Mouse (Mus musculus) neural tube, embryonic 11.5 days (tissue): ENCODE data around the gene Cracr2a. TPM values are rescaled to one million over a fixed set of nuclear protein-coding genes. Genes with fewer than 3 reads are reported as not detected.
A peak's percentile ranks its signal among the peaks of the same experiment; 100 is the strongest.

Source experiments
- ATAC-seq: fragments of 200-750 bp; cut with Nextera tagmentation; 2 replicates; pipeline ENCODE4 v1.8.0; 2017; ENCODE audit warnings: moderate number of reproducible peaks, mild to moderate bottlenecking, moderate TSS enrichment, moderate library complexity; ENCODE audit not compliant: insufficient read depth, low FRiP score, low TSS enrichment
- DNase-seq: peaks from one replicate; pipeline ENCODE4 v3.0.0-alpha.2; 2015; ENCODE audit warnings: low spot score
- H3K27ac ChIP-seq: fragments of 300-500 bp; sonication (generic); 2 replicates; pipeline ENCODE4 v1.5.1; 2014; ENCODE audit warnings: low read depth, mild to moderate bottlenecking, low read length
- H3K27me3 ChIP-seq: fragments of 300-500 bp; sonication (generic); 2 replicates; pipeline ENCODE4 v1.6.1; 2014; ENCODE audit warnings: mild to moderate bottlenecking, low read length, mixed read lengths; ENCODE audit not compliant: control insufficient read depth, insufficient read depth
- H3K36me3 ChIP-seq: fragments of 300-500 bp; sonication (generic); 2 replicates; pipeline ENCODE4 v1.6.1; 2014; ENCODE audit warnings: mild to moderate bottlenecking, low read length, moderate library complexity, mixed read lengths; ENCODE audit not compliant: control insufficient read depth, insufficient read depth
- H3K4me1 ChIP-seq: fragments of 300-500 bp; sonication (generic); 2 replicates; pipeline ENCODE4 v1.6.1; 2014; ENCODE audit warnings: low read length, mixed read lengths; ENCODE audit not compliant: control insufficient read depth, insufficient read depth
- H3K4me2 ChIP-seq: fragments of 300-500 bp; sonication (generic); 2 replicates; pipeline ENCODE4 v1.6.1; 2014; ENCODE audit warnings: low read depth, mild to moderate bottlenecking, moderate library complexity
- H3K4me3 ChIP-seq: fragments of 300-500 bp; sonication (generic); 2 replicates; pipeline ENCODE4 v1.5.1; 2014; ENCODE audit warnings: low read depth, low read length
- H3K9ac ChIP-seq: fragments of 300-500 bp; sonication (generic); 2 replicates; pipeline ENCODE4 v1.6.1; 2014; ENCODE audit warnings: mild to moderate bottlenecking, low read length
- H3K9me3 ChIP-seq: fragments of 300-500 bp; sonication (generic); 2 replicates; pipeline ENCODE4 v1.6.1; 2016; ENCODE audit warnings: low read length; ENCODE audit not compliant: control insufficient read depth
- WGBS: fragments of 180-500 bp; shearing (Covaris S2); extraction: QIAGEN DNeasy Blood & Tissue Kit; methylation state at CpG from one replicate; pipeline ENCODE4 v1.1.7; 2014; 5-methylcytosine and 5-hydroxymethylcytosine counted together
- polyA plus RNA-seq: library from polyadenylated mRNA; unstranded; fragments of >200 nt; fragmentation: Nextera tagmentation; extraction: Ambion mirVana; gene quantifications from 2 replicates; pipeline ENCODE4 v1.2.1, GENCODE M21; 2014

The Cracr2a gene
- polyA plus RNA-seq, 1 experiment from 2014 or later = 0.66 TPM

DNA sequence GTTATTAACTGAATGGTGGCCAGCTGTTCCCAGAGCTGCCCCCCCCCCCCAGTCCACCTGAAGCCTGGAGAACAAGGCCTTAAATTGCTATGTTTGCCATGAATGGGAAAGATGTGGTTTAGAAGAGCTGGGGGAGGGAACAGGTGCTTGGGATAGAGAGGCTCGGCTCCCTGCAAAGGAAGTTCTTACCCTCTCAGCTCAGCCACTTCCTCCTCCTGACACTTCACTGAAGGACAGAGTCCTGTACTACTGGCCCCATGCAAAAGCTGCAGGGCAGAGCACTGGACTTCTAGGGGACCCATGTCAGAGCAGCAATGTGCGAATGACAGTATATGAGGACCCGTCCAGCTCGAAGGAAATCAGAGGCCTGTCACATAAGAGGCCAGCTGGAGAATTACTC is 98.8 kb downstream of the Cracr2a start:
- ATAC-seq = no peak
- no peaks in the 10 kb centered on the region for H3K27me3 ChIP-seq
- H3K9ac ChIP-seq = no peak overlapping the region
- DNase-seq = no peak
- H3K4me3 ChIP-seq = no peak overlapping the region
- H3K36me3 ChIP-seq = no peaks in the 10 kb centered on the region
- H3K27ac ChIP-seq = no peak overlapping the region
- no peaks in the 10 kb centered on the region for H3K4me1 ChIP-seq
- H3K9me3 ChIP-seq = no peaks in the 10 kb centered on the region
- WGBS = 71% methylated on average over 4 of the region's 4 CpGs
- H3K4me2 ChIP-seq = no peak overlapping the region

DNA sequence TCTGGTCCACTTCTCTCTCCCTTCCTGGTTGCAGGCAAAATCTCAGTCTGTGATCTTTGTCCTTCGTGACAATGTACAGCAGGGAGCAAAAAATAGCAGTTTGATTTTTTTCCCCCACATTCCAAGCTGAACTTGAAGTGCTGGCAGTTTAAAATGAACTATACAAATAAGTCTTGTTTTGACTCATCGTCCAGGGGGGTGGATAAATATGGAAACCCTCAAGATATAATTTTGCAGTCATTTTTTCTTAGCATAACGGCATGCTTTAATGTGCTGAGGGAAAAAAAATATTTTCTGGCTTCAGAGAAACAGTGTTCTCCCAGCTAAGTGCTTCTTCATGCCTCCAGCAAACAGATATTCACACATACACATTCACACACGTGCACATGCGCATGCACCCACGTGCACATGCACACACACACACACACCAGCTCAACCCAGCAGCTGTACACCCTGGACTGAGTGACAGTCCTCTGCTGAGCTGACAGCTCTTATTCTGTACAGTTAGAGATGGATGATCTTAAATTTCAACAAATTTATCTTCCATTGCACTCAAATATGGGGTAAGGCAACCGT is 100.7 kb downstream of the Cracr2a start:
- DNase-seq = no peak
- Histone ChIP-seq H3K27ac (no peak overlapping the region), H3K4me3 (no peak overlapping the region)

DNA sequence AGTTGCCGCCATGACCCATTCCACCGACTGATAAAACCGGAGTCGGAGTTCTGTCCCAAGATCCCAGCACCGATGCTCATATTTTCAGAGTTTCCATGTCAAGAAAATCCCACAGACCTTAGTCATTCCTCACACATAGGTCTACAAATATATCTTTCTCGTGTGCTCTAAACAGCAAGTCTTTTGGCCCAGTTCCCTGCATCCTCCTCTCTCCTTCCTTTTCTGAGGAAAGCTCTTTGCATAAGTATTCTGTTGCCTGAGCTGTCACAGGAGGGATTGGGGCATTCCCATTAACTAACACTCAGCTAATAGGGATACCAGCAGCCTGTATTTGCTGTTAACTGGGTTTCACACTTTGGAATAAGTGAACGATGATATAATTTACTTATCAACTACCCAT is 102.1 kb downstream of the Cracr2a start:
- ATAC-seq (no peak), DNase-seq (no peak)
- Histone ChIP-seq H3K4me2 (no peak overlapping the region), H3K27ac (no peak overlapping the region), H3K4me1 (no peaks in the 10 kb centered on the region), H3K27me3 (no peaks in the 10 kb centered on the region), H3K9ac (no peak overlapping the region), H3K36me3 (no peaks in the 10 kb centered on the region), H3K9me3 (no peaks in the 10 kb centered on the region), H3K4me3 (no peak overlapping the region)
- 88% methylated on average over 7 of the region's 7 CpGs for WGBS

More for the DNA sequence above, 100.7 kb downstream of the Cracr2a start:
- 89% methylated on average over 7 of the region's 7 CpGs for WGBS
- no peak overlapping the region for H3K4me2 ChIP-seq
- H3K9ac ChIP-seq = no peak overlapping the region
- no peaks in the 10 kb centered on the region for H3K36me3 ChIP-seq
- H3K9me3 ChIP-seq = no peaks in the 10 kb centered on the region
- no peak for ATAC-seq
- no peaks in the 10 kb centered on the region for H3K4me1 ChIP-seq
- H3K27me3 ChIP-seq = no peaks in the 10 kb centered on the region

DNA sequence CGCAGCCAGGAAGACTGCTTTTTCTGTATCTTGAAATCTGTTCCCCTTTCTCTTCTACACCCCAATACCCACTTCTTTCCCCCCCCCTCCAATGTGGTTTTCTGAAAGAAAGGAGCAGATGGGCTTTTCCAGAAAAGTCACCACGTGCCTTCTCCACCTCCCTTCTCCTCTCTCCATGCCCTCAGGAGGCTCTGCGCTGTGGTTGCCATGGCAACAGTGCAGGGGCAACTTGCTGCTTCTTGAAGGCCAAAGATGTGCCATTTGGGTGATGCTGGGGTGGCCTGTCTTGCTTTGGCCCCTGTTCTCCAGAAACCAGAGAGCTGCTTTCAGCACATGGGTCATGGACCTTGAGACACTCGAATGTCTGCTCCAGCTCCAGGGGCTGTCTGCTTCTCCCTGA is 108.2 kb downstream of the Cracr2a start:
- H3K4me3 ChIP-seq = no peak overlapping the region
- no peak overlapping the region for H3K9ac ChIP-seq
- H3K27ac ChIP-seq = no peak overlapping the region
- ATAC-seq (no peak), DNase-seq (no peak)
- 66% methylated on average over 4 of the region's 4 CpGs for WGBS
- H3K9me3 ChIP-seq = no peaks in the 10 kb centered on the region
- no peak overlapping the region for H3K4me2 ChIP-seq
- no peaks in the 10 kb centered on the region for H3K4me1 ChIP-seq
- H3K36me3 ChIP-seq = no peaks in the 10 kb centered on the region
- no peaks in the 10 kb centered on the region for H3K27me3 ChIP-seq

DNA sequence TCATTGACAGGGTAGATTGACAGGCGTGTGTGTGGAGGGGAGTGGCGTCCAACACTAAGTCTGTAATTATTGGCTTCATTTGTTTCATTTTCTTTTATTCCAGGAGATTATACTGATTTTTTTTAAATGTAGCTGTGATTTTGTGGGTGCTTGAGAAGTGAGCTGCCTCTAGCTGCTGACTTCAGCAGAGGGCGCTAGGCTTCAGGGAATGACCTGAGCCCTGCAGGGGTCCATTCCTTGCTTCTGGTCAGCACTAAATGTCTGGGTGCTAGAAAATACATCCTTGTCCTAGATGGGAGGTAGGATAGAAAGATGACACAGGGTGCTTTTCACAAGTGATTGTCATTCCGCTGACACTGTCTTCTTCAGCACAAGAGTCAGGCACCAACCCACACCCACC is 108.9 kb downstream of the Cracr2a start:
- Histone ChIP-seq H3K4me2 (no peak overlapping the region), H3K4me1 (no peaks in the 10 kb centered on the region), H3K27ac (no peak overlapping the region), H3K27me3 (no peaks in the 10 kb centered on the region), H3K36me3 (no peaks in the 10 kb centered on the region), H3K4me3 (no peak overlapping the region), H3K9ac (no peak overlapping the region), H3K9me3 (no peaks in the 10 kb centered on the region)
- no peak for DNase-seq
- ATAC-seq = no peak
- 92% methylated on average over 4 of the region's 4 CpGs for WGBS

DNA sequence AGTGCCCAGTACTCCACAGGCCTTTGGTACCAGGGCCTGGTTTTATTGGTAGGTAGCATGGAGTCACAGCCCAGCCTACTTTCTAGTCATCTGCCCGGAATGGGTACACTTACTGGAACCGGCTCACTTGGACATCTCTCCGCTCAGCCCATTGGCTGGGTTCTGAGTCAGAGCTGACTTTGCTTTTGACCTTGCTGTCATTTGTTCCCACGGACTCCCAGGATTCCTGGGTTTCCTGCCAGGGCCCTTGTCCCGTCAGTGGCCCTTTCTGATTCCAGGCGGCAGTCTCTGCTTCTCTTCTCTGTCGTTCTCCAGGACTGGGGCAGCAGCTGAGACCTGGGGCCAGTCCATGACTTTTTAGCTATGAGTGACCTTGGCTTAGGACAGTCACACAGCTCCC is 110.9 kb downstream of the Cracr2a start:
- WGBS = 83% methylated on average over 7 of the region's 7 CpGs
- Histone ChIP-seq H3K9ac (no peak overlapping the region), H3K4me2 (no peak overlapping the region), H3K27me3 (no peaks in the 10 kb centered on the region), H3K9me3 (no peaks in the 10 kb centered on the region), H3K4me1 (0 out of 2 replicates have a peak, but pooled peaks cover 3% of the 10 kb centered on the region), H3K36me3 (no peaks in the 10 kb centered on the region), H3K27ac (no peak overlapping the region), H3K4me3 (no peak overlapping the region)
- no peak for ATAC-seq
- no peak for DNase-seq

DNA sequence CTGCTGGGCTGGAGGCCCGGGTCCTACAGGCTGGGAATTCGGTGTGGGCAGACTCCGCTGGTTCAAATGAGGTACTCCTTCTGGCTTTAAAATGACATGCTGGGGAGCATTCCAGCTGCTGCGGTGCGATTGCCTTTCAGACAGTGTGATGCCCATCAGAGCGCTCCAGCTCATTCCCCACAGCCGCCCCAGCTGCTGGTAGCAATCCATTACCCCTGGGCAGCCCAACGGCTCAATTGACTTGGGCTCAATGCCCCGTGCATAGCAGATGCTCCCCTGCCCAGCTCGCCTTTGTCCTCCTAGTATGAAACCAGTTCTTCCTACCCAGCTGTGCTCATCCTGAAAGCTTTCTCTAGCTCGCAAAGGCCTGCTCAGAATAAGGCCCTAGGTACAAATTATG is 115.7 kb downstream of the Cracr2a start:
- WGBS = 62% methylated on average over 11 of the region's 11 CpGs
- H3K27ac ChIP-seq = no peak overlapping the region

DNA sequence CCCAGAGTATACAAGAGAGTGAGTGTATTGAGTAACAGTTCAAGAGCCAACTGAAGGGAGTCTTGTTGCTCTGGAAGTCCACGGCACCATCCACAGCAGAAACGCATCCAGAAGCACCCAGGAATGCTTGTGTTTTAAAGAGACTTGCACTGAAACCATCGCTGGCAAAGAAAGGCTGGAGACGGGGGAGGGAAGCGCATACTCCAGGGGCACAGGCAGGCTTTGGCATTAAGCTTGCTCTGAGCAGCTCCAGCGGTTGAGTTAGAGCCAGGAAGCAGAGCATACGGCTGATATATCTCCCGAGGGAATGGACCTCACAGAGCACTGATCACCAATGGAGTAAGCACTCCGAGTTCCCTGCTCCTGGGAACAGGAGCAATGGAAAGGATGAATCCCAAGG is 117.2 kb downstream of the Cracr2a start:
- Histone ChIP-seq H3K9ac (no peak overlapping the region), H3K36me3 (no peaks in the 10 kb centered on the region), H3K4me2 (no peak overlapping the region), H3K27ac (no peak overlapping the region), H3K4me3 (no peak overlapping the region), H3K27me3 (no peaks in the 10 kb centered on the region), H3K9me3 (no peaks in the 10 kb centered on the region), H3K4me1 (0 out of 2 replicates have a peak, but pooled peaks cover 3% of the 10 kb centered on the region)
- 74% methylated on average over 9 of the region's 9 CpGs for WGBS
- no peak for DNase-seq
- ATAC-seq = no peak

More for the DNA sequence above, 115.7 kb downstream of the Cracr2a start:
- 0 out of 2 replicates have a peak, but pooled peaks cover 3% of the 10 kb centered on the region for H3K4me1 ChIP-seq
- H3K4me3 ChIP-seq = no peak overlapping the region
- no peaks in the 10 kb centered on the region for H3K9me3 ChIP-seq
- H3K27me3 ChIP-seq = no peaks in the 10 kb centered on the region
- no peak overlapping the region for H3K9ac ChIP-seq
- H3K36me3 ChIP-seq = no peaks in the 10 kb centered on the region
- DNase-seq (peak; percentile 47), ATAC-seq (peak; percentile 31; the same call in 1 of the 2 replicates)
- no peak overlapping the region for H3K4me2 ChIP-seq

DNA sequence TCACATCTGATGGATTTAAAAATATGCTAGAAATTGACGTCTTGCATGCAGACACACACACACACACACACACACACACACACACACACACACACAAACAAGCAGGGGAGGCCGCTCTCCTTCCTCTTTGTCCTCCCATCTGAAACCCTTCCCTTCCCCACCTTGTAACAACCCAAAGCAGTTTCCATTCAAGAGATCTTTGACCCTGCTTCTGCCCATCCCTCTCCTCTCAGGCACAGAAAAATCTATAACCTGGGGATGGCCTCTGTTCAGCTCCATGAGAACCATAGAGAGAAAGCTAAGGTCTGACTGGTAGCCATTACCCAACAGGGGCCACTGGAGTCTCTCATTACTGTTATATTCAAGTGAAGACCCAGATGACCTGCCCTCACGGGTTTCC is 117.9 kb downstream of the Cracr2a start:
- Histone ChIP-seq H3K4me1 (0 out of 2 replicates have a peak, but pooled peaks cover 3% of the 10 kb centered on the region), H3K4me3 (no peak overlapping the region), H3K9ac (no peak overlapping the region), H3K36me3 (no peaks in the 10 kb centered on the region), H3K27me3 (no peaks in the 10 kb centered on the region), H3K27ac (no peak overlapping the region), H3K4me2 (no peak overlapping the region), H3K9me3 (no peaks in the 10 kb centered on the region)
- DNase-seq (no peak), ATAC-seq (no peak)
- WGBS = 87% methylated on average over 3 of the region's 3 CpGs
